Mouse (Mus musculus): Measurements from ENCODE around the gene Ift22.

DNA sequence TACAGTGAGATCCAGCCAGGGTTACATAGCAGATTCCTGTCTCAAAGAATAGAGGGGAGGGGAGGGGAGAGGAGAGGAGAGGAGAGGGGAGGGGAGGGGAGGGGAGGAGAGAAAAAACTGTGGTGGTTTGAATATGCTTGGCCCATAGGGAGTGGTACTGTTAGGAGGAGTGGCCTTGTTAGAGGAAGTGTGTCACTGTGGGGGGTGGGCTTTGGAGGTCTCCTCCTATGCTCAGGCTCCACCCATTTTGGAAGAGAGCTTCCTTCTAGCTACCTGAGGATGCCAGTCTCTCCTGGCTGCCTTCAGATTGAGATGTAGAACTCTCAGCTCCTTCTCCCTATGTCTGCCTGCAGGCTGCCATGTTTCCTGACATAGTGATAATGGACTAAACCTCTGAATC lies 39.9 kb downstream of the Ift22 start:
- TF ChIP-seq POLR2A (IDR thresholded peaks at IDR 0.05; ENCODE audit: borderline replicate concordance, extremely low read depth, low read depth, low read length) (no peak), CTCF (IDR thresholded peaks at IDR 0.05; ENCODE audit: insufficient read depth, low read length) (no peak)
